Mouse (Mus musculus) layer of hippocampus, adult 18-20 months (tissue): ENCODE measurements around the gene Tnk2. TPM values are rescaled to one million over a fixed set of nuclear protein-coding genes. Genes with fewer than 3 reads are reported as not detected.

ENCODE experiments used
- DNase-seq, 2 experiments: peaks; one replicate each; pipeline ENCODE4 v3.0.0; 2022; ENCODE audit warnings: low spot score in 2 of 2
- total RNA-seq, 2 experiments: library from RNA; stranded (reverse); gene quantifications; 2 replicates each; pipeline ENCODE4 v1.2.3; 2021

Tnk2 gene
- total RNA-seq, 2 experiments from 2014 or later, result 227 to 233 TPM

DNA sequence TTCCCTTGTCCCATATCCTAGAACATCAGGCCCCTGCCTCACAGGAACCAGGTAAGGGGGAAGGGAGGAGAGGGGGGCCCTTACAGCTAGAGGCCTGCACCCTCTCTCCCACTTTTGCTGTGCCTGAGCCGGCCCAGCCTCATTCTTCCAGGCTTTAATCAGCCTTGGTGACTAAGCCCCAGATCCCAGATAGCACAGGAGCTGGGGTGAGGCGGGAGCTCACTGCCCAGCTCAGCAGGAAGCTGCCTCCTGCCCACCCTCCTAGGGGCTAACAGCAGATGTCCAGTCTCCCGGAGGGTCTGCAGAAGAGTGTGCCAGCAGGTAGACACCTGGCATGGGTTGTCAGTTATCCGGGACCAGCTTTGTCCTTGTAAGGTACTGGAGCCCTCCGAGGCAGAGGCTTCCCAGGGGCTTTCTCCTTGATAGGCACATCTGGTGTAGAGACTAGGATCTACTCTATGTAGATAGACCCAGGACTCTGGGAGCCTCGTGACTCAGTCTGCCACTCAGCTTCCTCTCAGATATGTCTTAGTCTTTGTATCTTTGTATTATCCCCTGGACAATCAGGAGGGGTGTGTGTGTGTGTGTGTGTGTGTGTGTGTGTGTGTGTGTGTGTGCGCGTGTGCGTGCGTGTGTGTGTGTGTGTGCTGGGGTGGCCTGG lies 33.5 kb downstream of the Tnk2 start:
- no peak for DNase-seq

DNA sequence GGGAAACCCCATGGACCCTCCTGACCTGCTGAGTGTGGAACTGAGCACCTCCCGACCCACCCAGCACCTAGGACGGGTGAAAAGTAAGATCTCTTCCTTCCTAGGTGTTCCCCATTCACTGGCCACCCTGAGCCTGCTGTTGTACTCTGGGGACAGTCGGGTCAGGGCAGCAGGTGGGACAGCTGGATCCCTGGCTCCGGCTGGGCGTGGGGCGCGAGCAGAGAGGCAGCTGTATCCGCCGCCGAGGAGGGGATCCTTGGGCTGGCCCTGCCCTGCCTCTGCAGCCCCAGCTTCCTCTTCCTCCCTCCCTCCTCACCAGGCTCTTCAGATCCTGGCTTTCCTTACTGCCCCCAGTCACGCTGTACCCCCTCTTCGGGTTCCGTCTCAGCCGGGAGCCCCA lies 34.2 kb downstream of the Tnk2 start:
- no peak for DNase-seq

DNA sequence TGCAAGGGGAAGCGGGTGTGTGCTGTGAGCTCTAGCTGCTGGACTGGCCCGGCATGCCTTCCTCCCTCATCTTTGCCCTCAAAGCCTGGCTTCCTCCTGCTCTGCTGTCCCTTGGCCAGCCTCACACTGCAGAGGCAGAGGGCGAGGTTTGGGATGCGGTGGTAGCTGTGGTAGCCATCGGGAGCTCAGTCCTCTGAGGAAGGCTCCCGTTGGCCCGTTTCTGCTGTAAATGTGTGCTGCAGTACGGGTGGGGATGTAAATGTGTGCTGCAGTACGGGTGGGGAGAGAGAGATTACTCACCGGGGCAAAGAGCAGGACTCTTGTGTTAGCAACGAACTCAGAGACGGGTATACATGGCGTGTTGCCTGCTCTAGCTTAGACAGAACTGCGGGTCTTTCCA lies 35.1 kb downstream of the Tnk2 start:
- no peak for DNase-seq

GRCm38 (mm10) chr16:32679976-32680375 lies 36.3 kb downstream of the Tnk2 start:
- DNase-seq, result no peak

DNA sequence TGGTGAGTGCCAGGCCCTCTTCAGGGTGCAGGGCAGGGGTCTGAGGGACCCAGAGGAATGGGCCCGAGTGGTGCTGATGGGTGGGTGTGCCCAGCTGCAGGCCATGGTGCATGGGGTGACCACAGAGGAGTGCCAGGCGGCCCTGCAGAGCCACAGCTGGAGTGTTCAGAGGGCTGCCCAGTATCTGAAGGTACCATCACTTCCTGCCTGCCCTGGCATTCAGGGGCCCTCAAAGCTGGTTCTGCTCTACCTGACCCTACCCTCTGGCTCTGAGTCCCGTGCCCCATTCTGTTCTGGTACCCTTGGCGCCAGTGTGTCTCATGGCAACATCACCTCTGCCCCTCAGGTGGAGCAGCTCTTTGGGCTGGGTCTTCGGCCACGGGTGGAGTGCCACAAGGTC lies 37.1 kb downstream of the Tnk2 start:
- no peak for DNase-seq

DNA sequence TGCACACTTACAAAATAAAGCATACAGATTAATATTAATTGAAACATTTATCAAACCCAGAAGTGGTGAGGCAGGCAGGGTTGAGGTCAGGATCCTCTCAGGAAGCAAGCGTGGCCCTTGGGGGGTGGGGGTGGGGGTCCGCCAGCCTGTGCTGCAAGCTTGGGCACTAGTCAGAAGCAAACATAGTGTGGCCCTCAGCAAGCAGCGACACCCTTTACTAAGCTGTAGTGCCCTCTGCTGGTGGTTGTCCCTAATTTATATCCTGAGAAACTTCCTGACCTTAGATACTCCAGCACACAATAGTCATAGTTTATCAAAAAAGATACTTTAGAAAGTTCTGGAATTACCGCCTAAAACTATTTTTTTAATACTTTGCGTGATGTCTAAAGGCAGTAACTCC lies 38.5 kb downstream of the Tnk2 start:
- DNase-seq, result peak in 1 of 2 experiments; percentile 83

GRCm38 (mm10) chr16:32682841-32683240 lies 39.2 kb downstream of the Tnk2 start:
- DNase-seq, result no peak

- DNase-seq, result peak in 1 of 2 experiments; percentile 60
These were observed 39.7 kb downstream of the Tnk2 start for GRCm38 (mm10) chr16:32683343-32683742.

DNA sequence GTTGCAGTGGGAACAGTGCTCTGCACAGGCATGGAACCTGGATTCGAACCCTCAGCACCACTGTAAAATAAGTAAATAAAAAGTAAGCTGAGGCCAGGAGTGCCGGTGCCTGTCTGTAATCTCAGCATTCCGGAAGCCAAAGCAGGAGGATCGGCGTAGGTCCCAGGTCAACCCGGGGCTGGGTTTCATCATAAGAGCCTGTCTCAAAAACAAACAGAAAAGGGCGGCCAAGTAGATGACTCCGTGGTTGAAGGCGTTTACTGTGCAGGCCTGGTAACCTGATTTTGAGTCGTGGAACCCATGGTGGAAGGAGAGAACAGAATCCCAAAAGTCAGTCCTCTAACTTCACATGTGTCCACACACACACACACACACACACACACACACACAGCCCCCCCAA lies 41.7 kb downstream of the Tnk2 start:
- no peak for DNase-seq

GRCm38 (mm10) chr16:32685998-32686397 lies 42.3 kb downstream of the Tnk2 start:
- DNase-seq, result no peak

GRCm38 (mm10) chr16:32687221-32687620 lies 43.5 kb downstream of the Tnk2 start:
- DNase-seq, result no peak

DNA sequence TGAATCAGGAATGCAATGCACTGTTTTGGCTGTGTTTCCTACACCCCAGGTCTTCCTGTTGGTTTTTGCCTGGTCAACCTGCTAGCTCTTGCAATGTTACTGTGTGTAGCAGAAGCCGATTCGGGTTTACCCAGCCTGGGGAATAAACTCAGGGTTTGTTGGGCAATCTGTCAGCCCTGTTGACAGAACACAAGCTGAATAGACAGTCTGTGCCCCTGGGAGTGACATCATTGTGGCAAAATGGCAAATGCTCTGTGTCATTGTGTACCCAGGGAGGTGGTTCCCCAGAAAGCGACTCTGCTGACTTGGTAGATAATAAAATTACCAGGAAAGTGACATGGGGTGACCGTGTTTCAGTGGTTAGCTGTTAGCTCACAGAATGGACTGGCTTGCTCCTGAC lies 45.1 kb downstream of the Tnk2 start:
- peak in 1 of 2 experiments; percentile 75 for DNase-seq

DNA sequence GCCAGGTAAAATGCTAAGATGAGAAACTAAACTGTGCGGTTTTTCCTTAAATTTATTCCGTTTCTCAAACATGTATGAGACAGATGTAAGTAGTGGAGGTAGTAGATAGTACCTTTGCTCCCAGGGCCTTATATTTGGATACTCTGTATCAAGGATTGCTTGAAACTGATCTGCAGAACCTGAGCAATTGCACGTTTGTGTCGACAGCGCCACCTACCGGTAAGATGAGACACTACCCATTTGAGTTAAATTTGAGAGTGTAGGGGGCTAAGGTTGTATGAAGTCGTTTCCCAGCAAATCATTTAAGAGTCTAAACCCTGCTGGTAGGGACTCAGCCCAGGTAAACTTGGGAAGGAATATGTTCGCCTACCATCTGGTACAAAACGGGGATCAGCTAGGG lies 45.8 kb downstream of the Tnk2 start:
- DNase-seq, result peak; percentile 50 to 80

DNA sequence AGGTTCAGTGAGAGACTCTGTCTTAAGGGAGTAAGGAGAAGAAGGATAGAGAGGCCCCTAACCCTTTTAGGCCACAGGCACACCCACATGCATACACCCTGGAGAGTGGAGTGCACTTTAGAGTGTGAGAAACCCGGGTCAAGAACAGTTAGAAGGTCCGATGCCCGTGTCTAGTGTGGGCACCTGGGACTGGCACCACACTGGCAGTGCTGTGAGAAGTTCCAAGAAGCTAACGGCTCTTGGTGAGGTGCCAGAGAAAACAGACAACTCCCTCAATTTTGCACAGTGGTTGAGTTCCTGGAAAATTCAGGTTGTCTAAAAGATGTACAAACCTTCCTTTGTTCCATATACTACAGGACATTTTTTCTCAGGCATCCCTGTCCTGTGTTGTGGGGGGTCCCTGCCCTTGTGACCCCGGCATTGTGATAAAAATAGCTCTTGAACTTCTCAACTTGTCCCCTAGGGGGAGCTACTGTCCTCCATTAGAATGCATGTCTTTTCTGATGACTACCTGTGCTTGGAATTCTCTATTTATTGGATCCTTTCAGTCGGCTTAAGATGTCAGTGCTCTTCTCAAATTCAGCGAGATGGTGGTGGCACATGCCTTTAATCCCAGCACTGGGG lies 53.3 kb downstream of the Tnk2 start:
- DNase-seq, result no peak

GRCm38 (mm10) chr16:32697665-32698446 lies 54.2 kb downstream of the Tnk2 start:
- DNase-seq, result no peak

DNA sequence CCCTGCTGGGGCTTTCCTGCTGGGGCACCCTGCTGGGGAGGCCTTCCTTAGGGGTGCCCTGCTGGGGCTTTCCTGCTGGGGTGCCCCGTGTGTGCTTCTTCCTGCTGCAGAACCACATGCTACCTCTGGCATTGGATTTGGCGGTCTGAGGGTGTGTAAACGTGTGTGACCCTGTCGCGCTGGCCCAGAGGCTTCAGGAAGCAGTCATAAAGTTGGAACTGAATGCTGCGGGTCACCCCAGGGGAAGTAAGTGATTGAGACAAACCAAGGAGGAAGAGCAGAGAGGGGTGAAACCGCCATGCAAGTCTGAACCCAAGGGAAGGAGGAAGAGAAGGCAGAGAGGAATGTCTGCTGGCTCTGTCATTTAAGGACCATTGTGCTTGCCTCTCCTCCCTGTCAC lies 54.9 kb downstream of the Tnk2 start:
- no peak for DNase-seq

DNA sequence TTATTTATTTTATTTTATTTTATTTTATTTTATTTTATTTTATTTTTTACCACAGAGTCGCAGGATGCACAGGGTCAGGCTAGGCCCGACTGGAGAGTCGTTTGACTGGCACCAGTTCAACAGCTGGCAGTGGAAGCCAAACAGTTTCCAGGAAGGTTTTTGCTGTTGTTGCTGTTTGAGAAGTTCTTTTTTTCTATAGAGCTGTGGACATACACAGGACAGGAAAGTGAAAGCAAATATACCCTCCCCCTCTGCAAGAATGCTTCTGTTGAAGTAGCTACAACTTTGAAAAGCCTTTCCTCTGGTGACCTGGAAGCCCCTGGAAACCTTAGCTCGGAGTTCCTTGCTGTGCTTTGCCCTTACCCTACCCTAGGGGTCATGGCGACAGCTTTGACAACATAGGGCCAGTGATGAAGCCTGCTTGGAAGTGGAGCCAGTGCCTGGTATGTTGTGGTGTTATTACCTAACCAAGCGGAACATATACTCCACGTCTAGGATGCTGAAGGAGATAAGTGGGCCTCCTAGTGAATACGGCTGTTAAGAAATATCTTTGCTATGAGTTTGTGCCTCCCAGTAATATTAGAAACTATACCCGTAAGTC lies 59.7 kb downstream of the Tnk2 start:
- no peak for DNase-seq

GRCm38 (mm10) chr16:32705606-32706005 lies 61.9 kb downstream of the Tnk2 start:
- DNase-seq, result no peak

DNA sequence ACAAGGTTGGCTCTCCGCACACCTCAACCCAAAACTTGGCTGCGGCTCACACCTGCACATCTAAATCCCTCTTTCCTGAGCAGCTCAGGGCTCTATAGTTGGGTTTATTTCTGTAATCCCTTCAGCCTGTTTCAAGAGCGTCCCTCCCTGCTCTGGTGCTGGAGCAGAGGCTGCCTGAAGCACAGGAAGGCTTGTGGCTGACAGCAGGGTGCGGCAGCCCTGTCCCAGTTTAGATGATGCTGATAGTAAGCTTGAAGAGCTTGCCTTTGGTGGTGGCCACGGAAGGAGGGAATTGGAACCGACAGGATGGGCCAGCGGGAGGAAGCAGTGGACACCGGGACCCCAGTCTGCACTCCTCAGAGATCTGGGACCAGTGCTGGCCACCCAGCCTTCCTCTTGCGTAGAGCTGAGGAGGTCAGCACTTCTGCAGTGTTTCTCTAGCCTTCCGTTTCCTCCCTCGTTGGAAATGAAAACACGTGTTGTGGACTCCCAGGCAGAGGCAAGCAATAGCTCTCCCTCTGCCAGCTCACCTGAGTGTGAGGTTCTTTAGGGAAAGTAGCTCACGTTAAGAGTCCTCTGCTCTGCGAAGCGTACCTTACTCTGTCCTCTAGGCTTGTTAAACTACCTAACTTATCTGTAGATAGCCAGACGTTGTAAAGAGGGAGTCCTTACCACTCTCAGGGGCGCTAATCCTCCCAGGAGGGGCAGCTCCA lies 63.6 kb downstream of the Tnk2 start:
- no peak for DNase-seq

GRCm38 (mm10) chr16:32707824-32708456 lies 64.3 kb downstream of the Tnk2 start:
- DNase-seq, result no peak
